Mouse (Mus musculus) hindbrain, embryonic 11.5 days (tissue): ENCODE data around the gene Cd244a. TPM values are rescaled to one million over a fixed set of nuclear protein-coding genes. Genes with fewer than 3 reads are reported as not detected.

ENCODE experiments used
- ATAC-seq: fragments of 200-750 bp; cut with Nextera tagmentation; 2 replicates; pipeline ENCODE4 v1.8.0; 2017; ENCODE audit warnings: mild to moderate bottlenecking, moderate TSS enrichment, moderate library complexity; ENCODE audit not compliant: low FRiP score
- DNase-seq: peaks from one replicate; pipeline ENCODE4 v3.0.0-alpha.2; 2015; ENCODE audit warnings: low spot score
- H3K27ac ChIP-seq: fragments of 300-500 bp; sonication (generic); 2 replicates; pipeline ENCODE4 v1.5.1; 2014; ENCODE audit warnings: mild to moderate bottlenecking, low read depth, low read length
- H3K27me3 ChIP-seq: fragments of 300-500 bp; sonication (generic); 2 replicates; pipeline ENCODE4 v1.6.1; 2014; ENCODE audit warnings: mild to moderate bottlenecking, low read length, moderate library complexity, mixed read lengths; ENCODE audit not compliant: control insufficient read depth, insufficient read depth
- H3K36me3 ChIP-seq: fragments of 300-500 bp; sonication (generic); 2 replicates; pipeline ENCODE4 v1.6.1; 2014; ENCODE audit warnings: mild to moderate bottlenecking, low read length, moderate library complexity, mixed read lengths; ENCODE audit not compliant: control insufficient read depth, insufficient read depth
- H3K4me1 ChIP-seq: fragments of 300-500 bp; sonication (generic); replicated peaks from 2 replicates; pipeline ENCODE4 v1.6.1; 2014; ENCODE audit warnings: low read length, mixed read lengths; ENCODE audit not compliant: control insufficient read depth, insufficient read depth
- H3K4me2 ChIP-seq: fragments of 300-500 bp; sonication (generic); replicated peaks from 2 replicates; pipeline ENCODE4 v1.6.1; 2014; ENCODE audit warnings: mild to moderate bottlenecking, low read depth, low read length
- H3K4me3 ChIP-seq: fragments of 300-500 bp; sonication (generic); 2 replicates; pipeline ENCODE4 v1.5.1; 2014; ENCODE audit warnings: low read depth, low read length
- H3K9ac ChIP-seq: fragments of 300-500 bp; sonication (generic); 2 replicates; pipeline ENCODE4 v1.6.1; 2014; ENCODE audit warnings: low read depth, low read length
- H3K9me3 ChIP-seq: fragments of 300-500 bp; sonication (generic); 2 replicates; pipeline ENCODE4 v1.6.1; 2016; ENCODE audit warnings: low read length; ENCODE audit not compliant: control insufficient read depth
- WGBS: fragments of 180-500 bp; shearing (Covaris S2); extraction: QIAGEN DNeasy Blood & Tissue Kit; methylation state at CpG from one replicate; pipeline ENCODE4 v1.1.7; 2014; 5-methylcytosine and 5-hydroxymethylcytosine counted together
- polyA plus RNA-seq: library from polyadenylated mRNA; unstranded; fragments of >200 nt; fragmentation: Nextera tagmentation; extraction: Ambion mirVana; gene quantifications from 2 replicates; pipeline ENCODE4 v1.2.1, GENCODE M21; 2014

The Cd244a gene
- polyA plus RNA-seq, result not detected in 2 replicates

- ATAC-seq, result no peak
- no peak for DNase-seq
- no peaks in the 10 kb centered on the region for H3K4me1 ChIP-seq
- H3K9ac ChIP-seq, result no peak within 1 kb of the TSS
- no peaks in the 10 kb centered on the region for H3K9me3 ChIP-seq
- no peak within 1 kb of the TSS for H3K4me3 ChIP-seq
- no peak within 1 kb of the TSS for H3K27ac ChIP-seq
- WGBS, result 89% methylated on average over 4 of the region's 4 CpGs
- no peaks in the 10 kb centered on the region for H3K36me3 ChIP-seq
- no peak within 1 kb of the TSS for H3K4me2 ChIP-seq
- no peaks in the 10 kb centered on the region for H3K27me3 ChIP-seq
These were observed at the start of gene Cd244a for GRCm38 (mm10) chr1:171558898-171559297. Gene Cd244a, plus strand, starts transcription at chr1:171559193.

GRCm38 (mm10) chr1:171513234-171513633 is 45.8 kb upstream of the Cd244a start:
- no peak overlapping the region for H3K9ac ChIP-seq
- H3K27ac ChIP-seq, result no peak overlapping the region
- H3K27me3 ChIP-seq, result no peaks in the 10 kb centered on the region
- H3K4me1 ChIP-seq, result no peaks in the 10 kb centered on the region
- H3K36me3 ChIP-seq, result no peaks in the 10 kb centered on the region
- no peak for ATAC-seq
- no peak overlapping the region for H3K4me2 ChIP-seq
- no peak overlapping the region for H3K4me3 ChIP-seq
- WGBS, result 93% methylated on average over 2 of the region's 2 CpGs
- H3K9me3 ChIP-seq, result no peaks in the 10 kb centered on the region
- no peak for DNase-seq

- H3K9ac ChIP-seq, result no peak overlapping the region
- H3K27me3 ChIP-seq, result no peaks in the 10 kb centered on the region
- H3K4me2 ChIP-seq, result no peak overlapping the region
- H3K4me1 ChIP-seq, result no peaks in the 10 kb centered on the region
- WGBS, result 95% methylated on average over 1 of the region's 1 CpGs
- DNase-seq, result no peak
- H3K36me3 ChIP-seq, result no peaks in the 10 kb centered on the region
- no peak overlapping the region for H3K27ac ChIP-seq
- no peak overlapping the region for H3K4me3 ChIP-seq
- no peak for ATAC-seq
- no peaks in the 10 kb centered on the region for H3K9me3 ChIP-seq
These were observed 45.2 kb upstream of the Cd244a start for GRCm38 (mm10) chr1:171513760-171514159.

- no peaks in the 10 kb centered on the region for H3K4me1 ChIP-seq
- ATAC-seq, result no peak
- no peak overlapping the region for H3K9ac ChIP-seq
- H3K36me3 ChIP-seq, result no peaks in the 10 kb centered on the region
- DNase-seq, result no peak
- H3K9me3 ChIP-seq, result no peaks in the 10 kb centered on the region
- H3K27me3 ChIP-seq, result no peaks in the 10 kb centered on the region
- H3K4me3 ChIP-seq, result no peak overlapping the region
- H3K4me2 ChIP-seq, result no peak overlapping the region
- H3K27ac ChIP-seq, result no peak overlapping the region
- WGBS, result 23% methylated on average over 1 of the region's 1 CpGs
These were observed 44.0 kb upstream of the Cd244a start for GRCm38 (mm10) chr1:171515039-171515438.

- Histone ChIP-seq H3K4me2 (no peak overlapping the region), H3K36me3 (no peaks in the 10 kb centered on the region), H3K27ac (no peak overlapping the region), H3K9ac (no peak overlapping the region), H3K9me3 (no peaks in the 10 kb centered on the region), H3K4me1 (no peaks in the 10 kb centered on the region), H3K4me3 (no peak overlapping the region), H3K27me3 (no peaks in the 10 kb centered on the region)
- DNase-seq (no peak), ATAC-seq (no peak)
- 81% methylated on average over 4 of the region's 4 CpGs for WGBS
These were observed 43.4 kb upstream of the Cd244a start for GRCm38 (mm10) chr1:171515557-171515956.

- no peaks in the 10 kb centered on the region for H3K9me3 ChIP-seq
- no peaks in the 10 kb centered on the region for H3K27me3 ChIP-seq
- no peak for ATAC-seq
- H3K4me1 ChIP-seq, result no peaks in the 10 kb centered on the region
- no peaks in the 10 kb centered on the region for H3K36me3 ChIP-seq
- no peak overlapping the region for H3K27ac ChIP-seq
- no peak overlapping the region for H3K9ac ChIP-seq
- WGBS, result 91% methylated on average over 4 of the region's 4 CpGs
- DNase-seq, result no peak
- H3K4me3 ChIP-seq, result no peak overlapping the region
- no peak overlapping the region for H3K4me2 ChIP-seq
These were observed 27.6 kb upstream of the Cd244a start for GRCm38 (mm10) chr1:171531367-171531766.

GRCm38 (mm10) chr1:171532830-171533229 is 26.2 kb upstream of the Cd244a start:
- DNase-seq, result no peak
- 63% methylated on average over 2 of the region's 2 CpGs for WGBS

GRCm38 (mm10) chr1:171534557-171534956 is 24.4 kb upstream of the Cd244a start:
- no peak overlapping the region for H3K9ac ChIP-seq
- DNase-seq, result no peak
- no peaks in the 10 kb centered on the region for H3K4me1 ChIP-seq
- no peak overlapping the region for H3K4me3 ChIP-seq
- H3K36me3 ChIP-seq, result no peaks in the 10 kb centered on the region
- no peak overlapping the region for H3K4me2 ChIP-seq
- no peaks in the 10 kb centered on the region for H3K27me3 ChIP-seq
- ATAC-seq, result no peak
- no peaks in the 10 kb centered on the region; the same call in 1 of the 2 replicates for H3K9me3 ChIP-seq
- no peak overlapping the region for H3K27ac ChIP-seq

More at GRCm38 (mm10) chr1:171532830-171533229, 26.2 kb upstream of the Cd244a start:
- H3K9me3 ChIP-seq, result no peaks in the 10 kb centered on the region
- H3K27ac ChIP-seq, result no peak overlapping the region
- no peaks in the 10 kb centered on the region for H3K27me3 ChIP-seq
- ATAC-seq, result no peak
- H3K4me3 ChIP-seq, result no peak overlapping the region
- no peaks in the 10 kb centered on the region for H3K4me1 ChIP-seq
- H3K4me2 ChIP-seq, result no peak overlapping the region
- no peak overlapping the region for H3K9ac ChIP-seq
- H3K36me3 ChIP-seq, result no peaks in the 10 kb centered on the region

GRCm38 (mm10) chr1:171535194-171535593 is 23.8 kb upstream of the Cd244a start, which contains the start of gene Itln1:
Gene Itln1, minus strand, starts transcription at chr1:171535294.
- Histone ChIP-seq H3K9ac (no peak within 1 kb of the TSS), H3K36me3 (no peaks in the 10 kb centered on the region), H3K9me3 (no peaks in the 10 kb centered on the region; the same call in 1 of the 2 replicates), H3K4me3 (no peak within 1 kb of the TSS), H3K27ac (no peak within 1 kb of the TSS), H3K27me3 (no peaks in the 10 kb centered on the region), H3K4me2 (no peak within 1 kb of the TSS), H3K4me1 (no peaks in the 10 kb centered on the region)
- 100% methylated on average over 1 of the region's 1 CpGs for WGBS
- DNase-seq (no peak), ATAC-seq (no peak)
